Mouse (Mus musculus): ENCODE results near the gene Jmjd7.

- no peak for TF ChIP-seq CTCF (IDR thresholded peaks at IDR 0.05; ENCODE audit: insufficient read depth, low read length)
- TF ChIP-seq POLR2A (IDR thresholded peaks at IDR 0.05; ENCODE audit: borderline replicate concordance, extremely low read depth, low read depth, low read length), result no peak
Observed at GRCm38 (mm10) chr2:120064639-120065038, 37.4 kb downstream of the Jmjd7 start.
